Mouse (Mus musculus): ENCODE data around the gene Tedc1.

Gene Tedc1

DNA sequence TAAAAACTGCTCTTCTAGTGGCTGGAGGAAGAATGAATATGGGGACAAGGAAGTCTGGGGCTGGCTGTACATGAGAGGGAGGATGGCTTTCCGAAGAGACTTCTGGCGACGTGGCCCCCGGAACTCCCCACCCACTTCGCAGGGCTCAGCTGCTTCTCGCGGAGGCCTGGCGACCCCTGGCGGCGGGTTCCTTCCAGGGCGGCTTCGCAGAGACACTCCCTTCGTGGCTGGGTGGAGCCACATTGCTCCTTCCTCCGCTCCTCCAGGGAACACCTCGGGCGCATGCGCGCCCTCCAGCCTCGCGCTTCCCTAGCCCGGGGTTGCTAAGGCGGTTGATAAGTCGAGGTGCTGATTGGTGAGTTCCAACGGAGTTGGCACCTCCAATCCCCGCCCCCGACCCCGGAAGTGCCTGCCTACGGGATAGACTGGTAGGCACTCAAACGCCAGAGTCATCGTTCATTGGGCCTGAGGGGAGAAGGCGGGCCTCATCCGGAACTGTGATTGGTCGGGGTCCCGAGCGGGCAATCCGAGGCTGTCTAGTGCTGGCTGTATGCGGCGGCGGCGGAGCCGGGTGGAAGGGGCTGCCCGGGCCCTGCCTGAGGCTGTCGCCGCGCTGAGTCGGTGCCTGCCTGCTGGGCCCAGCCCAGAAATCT lies at the start of gene Tedc1:
TSS of gene Tedc1 (plus strand) at position 535 of the 653 bp plus-strand sequence.
- DNase-seq (ENCODE audit: low spot score): peak; percentile 98

DNA sequence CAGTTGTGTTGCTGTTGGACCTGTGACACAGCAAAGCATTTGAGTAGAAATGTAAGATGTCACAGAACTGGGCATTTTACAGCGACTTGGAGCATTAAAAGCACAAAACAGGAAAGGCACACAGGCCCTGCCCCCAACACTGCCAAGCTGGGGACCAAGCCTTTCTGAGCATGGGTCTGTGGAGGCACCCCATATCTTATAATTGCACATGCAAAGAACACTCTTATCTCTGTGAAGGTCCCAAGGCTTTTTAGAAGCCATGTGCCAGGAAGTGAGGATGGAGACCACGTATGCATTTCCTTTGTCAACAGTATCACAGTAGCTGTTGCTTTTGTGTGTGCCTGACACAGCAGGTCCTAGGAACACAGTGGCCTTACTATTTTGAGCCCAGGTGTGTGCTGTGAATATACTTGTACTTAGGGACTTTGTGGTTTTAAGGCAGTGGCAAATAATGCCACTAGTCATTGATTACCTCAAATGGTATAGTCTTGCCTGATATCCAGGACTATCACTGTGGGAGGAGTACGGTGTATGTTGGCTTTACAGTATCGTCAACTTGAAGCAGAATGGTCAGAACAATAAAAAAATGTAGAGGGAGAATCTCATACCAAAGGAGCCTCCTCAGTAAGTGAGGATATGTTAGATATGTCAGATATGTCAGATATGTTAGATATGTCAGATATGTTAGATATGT lies 48.6 kb upstream of the Tedc1 start:
- DNase-seq (ENCODE audit: low spot score): no peak

DNA sequence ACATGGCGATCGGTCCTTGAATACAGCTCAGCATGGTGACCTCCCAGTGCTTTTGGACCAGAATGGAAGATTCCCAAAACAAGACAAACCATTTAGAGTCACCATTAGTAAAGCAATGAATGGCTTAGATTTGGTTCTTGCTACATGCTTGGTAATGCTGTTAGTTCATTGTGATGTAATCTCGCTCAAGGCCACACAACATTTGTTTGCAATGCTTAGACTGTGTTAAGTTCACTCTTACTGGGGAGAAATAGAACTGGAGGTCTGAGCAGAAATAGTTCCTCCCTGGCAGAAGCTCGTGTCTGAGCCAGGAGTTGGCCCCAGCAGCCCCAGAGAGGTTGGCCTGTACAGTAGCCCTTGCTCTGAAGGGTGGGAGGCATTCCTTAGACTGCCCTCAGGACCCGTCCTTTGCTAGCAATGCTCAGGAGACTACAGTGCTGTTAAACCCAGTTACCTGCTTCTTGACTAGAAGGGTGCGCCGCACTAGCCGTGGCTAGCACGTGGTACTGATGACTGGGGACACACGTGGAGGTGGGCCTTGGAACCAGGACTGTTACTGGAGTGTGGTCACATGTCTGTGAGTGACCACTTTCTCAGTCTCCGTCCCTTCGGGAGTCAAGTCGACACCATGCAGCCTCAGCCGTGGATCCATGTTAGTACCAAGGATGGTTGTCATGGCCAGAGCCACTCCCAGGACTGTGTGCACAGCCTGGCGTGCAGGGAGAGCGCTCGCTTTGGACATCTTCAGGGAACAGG lies 47.5 kb upstream of the Tedc1 start:
- DNase-seq (ENCODE audit: low spot score): no peak

DNA sequence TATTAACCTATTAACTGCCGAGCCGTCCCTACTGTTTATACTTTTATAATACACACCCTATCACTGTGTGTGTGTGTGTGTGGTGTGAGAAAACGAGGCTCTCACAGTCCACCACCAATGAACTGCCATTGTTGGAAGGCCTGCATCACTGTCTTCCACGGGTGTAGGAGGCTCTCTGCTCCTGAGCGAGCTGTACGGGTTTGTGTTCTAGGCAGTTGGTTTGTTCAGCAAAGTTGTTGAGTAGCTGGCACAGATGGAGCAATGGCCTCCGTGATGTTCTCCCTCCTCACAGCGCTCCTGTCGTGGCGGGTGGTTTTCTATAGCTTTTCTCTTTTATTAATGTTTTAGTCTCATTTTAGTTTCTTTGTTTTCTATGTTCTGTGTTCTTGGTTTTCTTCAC lies 46.4 kb upstream of the Tedc1 start:
- no peak for DNase-seq (ENCODE audit: low spot score)

DNA sequence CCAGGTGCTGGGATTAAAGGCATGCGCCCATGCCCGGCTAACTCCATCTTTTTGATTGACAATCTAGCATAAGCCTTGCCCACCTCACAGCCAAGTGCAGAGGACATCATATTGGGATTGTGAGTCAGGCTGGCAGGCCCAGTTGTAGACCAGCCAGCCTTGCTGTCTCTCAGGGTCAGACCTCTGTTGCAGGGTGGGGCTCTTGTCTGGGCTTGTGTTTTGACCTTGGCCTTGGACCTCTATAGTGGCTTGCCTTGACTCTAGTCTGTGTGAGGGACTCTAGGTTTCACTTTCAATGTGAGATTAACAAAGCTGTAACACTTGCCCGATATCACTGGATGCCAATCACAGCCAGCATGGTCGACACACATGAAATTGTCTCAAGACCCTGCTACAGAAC lies 42.1 kb upstream of the Tedc1 start:
- DNase-seq (ENCODE audit: low spot score): no peak

DNA sequence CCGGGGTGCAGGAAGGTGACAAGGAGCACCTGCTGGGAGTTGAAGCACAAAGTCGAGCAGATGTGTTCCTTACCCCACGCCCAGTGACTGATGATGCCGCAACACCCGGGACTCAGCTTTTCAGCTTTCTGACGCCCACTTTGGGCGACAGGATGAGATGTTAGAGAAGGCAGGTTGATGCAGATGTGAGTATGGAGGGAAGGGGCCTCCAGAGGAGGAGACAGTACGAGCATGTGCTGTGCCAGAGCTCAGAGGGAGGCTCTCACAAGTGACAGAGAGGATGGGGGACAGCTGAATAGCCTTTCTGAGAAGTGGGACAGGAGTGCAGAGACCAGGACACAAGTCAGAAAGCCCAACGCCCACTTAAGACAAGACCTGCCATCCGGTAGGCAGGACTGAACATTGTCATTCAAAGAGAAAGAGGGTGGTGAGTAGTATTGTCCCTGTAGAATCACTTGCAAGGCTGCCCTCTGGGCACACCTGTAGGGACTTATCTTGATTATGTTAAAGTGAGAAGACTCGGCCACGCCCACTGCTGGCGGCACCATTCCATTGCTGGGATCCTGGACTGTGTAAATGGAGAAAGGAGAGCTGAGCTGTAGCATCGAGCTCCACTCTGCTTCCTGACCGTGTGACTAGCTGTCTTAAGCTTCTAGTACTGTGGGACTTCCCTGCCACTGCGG lies 41.2 kb upstream of the Tedc1 start:
- DNase-seq (ENCODE audit: low spot score): no peak

DNA sequence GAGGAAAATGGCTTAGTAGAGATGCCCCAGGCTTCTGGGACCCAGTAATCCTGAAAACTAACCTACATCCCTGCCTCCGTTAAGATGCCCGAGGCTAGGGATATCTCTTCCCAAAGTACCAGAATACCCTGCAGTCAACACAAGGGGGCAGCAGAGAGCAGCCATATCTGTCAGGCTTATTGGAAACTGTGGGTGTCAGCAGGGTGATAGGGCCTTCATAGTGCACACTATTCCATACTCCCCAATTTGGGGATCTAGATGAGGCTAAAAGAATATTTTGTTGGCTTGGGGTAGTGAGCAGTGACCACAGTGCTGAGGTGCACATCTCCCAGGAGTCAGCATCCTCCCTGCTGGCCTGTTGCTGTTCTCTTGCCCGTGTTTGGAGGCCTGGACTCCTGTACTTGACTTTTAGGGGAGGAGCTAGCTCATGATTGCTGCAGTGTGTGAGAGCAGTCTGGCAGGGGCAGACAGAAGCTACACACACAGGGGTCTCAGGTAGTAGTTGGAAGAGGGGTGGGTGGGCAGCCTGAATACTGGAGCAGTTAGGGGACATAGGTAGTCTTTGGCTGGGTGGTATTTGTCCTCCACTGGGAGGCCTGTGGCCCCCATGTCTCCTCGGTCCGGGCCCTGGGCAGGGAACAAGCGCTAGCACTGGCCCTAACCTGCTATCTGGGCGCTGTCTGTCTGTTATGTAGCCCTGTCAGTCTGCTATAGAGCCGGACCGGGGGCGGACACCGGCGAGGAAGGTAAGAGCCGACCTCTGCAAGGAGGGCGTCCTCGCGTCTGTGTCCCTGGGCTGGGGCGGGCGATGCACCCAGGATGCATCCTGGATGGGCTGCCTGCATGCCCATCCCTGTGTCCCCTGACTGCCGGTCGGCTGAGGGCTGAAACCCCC lies 36.5 kb upstream of the Tedc1 start:
- no peak for DNase-seq (ENCODE audit: low spot score)

DNA sequence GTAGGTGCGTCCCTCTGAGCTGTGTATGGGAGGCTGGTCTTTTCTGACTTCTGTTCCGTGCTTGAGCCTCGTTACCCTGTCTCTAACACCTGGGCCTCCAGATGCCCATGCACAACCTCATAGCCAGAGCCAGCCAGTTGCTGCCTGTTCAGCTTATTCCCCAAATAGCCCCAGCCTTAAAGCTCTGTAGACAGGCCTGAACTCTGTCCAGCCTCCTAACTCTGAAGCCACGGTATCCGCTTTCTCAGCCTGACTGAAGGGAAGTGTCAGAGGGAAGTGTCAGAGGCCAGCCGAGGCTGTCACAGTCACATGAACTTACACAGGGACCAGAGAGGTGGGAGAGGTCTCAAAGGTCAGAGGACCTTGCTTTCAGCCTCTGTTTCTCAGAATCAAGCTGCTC lies 31.5 kb upstream of the Tedc1 start:
- DNase-seq (ENCODE audit: low spot score): no peak

DNA sequence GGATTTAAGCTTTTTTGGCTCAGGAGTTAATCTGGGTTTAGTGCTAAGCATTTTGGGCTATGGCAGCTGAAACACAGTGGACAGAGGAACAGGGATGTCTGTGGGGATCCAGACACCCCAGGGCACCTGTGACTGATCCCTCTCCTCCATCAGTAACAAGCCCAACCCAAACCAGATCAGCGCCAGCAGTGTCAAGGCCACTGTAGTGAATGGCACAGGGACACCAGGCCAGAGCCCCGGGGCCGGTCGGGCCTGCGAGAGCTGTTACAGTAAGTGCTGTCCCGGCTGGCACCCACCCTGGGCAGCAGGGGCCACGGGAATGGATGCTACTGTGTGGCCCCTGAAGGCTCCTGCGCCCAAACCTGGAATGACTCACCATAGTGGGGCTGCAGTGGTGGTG lies 25.5 kb upstream of the Tedc1 start:
- no peak for DNase-seq (ENCODE audit: low spot score)

DNA sequence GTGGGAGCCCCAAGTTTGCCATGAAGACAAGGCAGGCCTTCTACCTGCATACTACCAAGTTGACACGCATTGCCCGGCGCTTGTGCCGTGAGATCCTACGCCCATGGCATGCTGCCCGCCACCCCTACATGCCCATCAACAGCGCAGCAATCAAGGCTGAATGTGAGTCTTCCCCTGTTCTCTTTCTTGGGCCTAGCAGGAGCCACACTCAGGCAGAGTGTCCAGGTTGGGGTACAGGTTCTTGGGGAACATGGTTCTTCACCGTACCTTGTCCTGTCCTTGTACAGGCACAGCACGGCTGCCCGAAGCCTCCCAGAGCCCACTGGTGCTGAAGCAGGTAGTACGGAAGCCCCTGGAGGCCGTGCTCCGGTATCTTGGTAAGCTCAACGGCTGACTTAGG lies 24.6 kb upstream of the Tedc1 start:
- DNase-seq (ENCODE audit: low spot score): no peak

DNA sequence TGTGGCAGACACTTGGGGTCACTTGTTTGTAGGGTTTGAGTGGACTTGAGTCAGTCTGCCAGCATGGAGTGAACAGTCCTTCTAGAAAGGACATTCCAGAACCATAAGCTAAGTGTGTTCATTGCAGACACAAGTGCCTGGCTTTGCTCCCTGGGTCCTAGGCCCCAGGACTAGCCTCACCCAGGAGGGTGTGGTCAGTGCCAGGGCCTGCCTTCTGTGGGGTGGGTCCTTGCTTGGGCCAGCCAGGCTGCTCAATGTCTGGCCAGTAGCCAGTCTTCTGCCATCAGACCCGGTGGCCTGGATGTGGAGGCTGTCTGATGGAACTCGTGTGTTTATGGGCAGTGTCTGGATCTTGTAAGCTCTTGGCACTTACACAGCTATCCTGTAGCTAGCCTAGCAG lies 23.7 kb upstream of the Tedc1 start:
- DNase-seq (ENCODE audit: low spot score): no peak

DNA sequence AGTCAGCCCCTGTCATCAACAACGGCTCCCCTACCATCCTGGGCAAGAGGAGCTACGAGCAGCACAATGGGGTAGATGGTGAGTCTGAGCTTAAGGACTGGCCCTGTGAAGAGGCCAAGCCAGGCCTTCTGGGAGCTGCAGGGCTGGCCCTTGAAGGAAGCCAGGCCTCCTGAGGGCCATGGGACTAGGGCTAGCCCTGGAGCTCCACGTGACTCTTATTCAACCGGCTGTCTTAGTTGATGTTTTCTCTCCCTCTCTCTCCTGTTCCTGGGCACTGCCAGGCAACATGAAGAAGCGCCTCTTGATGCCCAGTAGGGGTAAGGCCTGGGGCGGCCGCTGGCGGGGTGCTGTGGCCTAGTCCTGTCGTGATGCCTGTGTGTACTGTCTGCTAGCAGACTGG lies 23.0 kb upstream of the Tedc1 start:
- no peak for DNase-seq (ENCODE audit: low spot score)

DNA sequence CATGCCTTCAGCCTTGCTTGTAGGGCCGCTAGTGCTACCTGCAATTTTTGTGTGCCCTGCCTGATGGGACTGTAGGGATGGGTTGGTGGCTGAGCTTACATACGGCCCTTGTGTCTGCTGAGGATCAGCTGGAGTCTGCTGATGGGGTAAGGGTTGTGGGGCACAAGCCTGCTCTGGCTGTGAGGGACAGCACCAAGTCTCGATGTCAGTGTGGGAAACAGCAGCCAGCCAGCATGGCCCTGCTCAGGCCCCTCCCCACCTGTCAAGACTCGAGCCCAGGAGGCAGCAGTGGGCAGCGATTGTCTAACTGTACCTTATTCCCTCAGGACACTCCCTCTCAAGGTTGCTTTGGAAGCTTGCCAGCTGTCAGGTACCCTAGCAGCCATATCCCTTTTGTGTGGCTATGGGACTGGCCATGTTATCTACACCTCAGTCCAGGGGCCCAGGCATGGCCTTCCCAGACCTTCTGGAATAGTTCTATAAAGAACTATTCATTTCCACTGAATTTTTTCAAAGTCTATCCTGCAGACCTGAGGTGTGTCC lies 22.3 kb upstream of the Tedc1 start:
- no peak for DNase-seq (ENCODE audit: low spot score)

DNA sequence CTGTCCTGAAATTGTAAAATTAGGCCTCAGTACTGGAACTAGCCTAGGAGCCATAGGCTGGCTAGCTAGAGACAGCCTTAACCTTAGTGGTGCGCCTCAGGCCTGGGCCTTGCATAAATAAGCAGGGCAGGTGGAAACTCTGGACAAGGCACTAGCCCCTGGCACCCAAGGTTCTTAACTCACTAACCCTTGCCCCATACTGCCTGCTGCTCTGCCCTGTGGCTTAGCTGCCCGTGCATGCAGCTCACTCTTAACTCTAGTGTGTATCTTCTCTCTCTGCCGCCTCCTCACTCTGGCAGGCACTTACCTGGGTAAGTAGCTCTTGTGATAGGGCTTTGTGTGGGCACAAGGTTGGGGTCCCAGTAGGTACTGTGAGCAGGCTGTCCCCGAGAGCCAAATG lies 21.7 kb upstream of the Tedc1 start:
- no peak for DNase-seq (ENCODE audit: low spot score)

DNA sequence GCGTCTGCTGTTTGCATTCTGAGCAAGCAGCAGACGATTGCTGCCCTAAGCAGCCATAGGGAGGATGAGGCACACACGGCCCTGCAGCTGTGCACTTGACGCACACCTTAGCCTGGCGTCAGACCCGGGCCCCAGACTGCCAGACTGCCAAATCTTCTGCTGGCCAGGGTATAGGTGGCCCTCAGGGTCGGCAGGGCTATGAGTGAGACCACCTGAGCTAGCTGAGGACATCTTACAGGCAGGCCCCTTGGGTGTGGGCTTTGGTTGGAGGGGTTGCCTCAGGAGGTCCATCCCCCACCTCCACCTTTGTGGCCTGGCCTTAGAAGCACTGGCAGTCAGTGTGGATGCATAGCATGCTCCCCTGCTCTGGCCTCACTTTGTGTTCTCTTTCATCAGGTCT lies 20.8 kb upstream of the Tedc1 start:
- no peak for DNase-seq (ENCODE audit: low spot score)

DNA sequence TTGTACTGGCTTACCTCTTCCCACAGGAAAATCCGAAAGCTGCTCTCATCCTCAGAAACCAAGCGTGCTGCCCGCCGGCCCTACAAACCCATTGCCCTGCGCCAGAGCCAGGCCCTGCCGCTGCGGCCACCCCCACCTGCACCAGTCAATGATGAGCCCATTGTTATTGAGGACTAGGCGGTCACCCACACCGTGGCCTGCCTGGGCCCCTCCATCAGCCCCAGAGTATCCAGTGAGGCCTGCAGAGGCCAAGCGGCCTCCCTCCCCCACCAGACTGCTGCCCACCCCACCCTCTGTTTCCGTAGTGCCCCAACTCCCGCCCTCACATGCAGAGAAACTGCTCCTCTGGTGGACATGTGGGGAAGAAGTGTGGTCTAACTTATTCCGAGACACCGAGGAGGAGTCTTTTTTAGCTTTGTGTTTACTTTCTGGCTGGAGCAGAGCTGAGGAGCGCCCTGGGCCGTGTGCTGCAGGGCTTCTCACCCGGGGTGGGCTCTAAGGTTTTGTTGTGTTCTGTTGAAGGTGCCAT lies 19.7 kb upstream of the Tedc1 start:
- no peak for DNase-seq (ENCODE audit: low spot score)

DNA sequence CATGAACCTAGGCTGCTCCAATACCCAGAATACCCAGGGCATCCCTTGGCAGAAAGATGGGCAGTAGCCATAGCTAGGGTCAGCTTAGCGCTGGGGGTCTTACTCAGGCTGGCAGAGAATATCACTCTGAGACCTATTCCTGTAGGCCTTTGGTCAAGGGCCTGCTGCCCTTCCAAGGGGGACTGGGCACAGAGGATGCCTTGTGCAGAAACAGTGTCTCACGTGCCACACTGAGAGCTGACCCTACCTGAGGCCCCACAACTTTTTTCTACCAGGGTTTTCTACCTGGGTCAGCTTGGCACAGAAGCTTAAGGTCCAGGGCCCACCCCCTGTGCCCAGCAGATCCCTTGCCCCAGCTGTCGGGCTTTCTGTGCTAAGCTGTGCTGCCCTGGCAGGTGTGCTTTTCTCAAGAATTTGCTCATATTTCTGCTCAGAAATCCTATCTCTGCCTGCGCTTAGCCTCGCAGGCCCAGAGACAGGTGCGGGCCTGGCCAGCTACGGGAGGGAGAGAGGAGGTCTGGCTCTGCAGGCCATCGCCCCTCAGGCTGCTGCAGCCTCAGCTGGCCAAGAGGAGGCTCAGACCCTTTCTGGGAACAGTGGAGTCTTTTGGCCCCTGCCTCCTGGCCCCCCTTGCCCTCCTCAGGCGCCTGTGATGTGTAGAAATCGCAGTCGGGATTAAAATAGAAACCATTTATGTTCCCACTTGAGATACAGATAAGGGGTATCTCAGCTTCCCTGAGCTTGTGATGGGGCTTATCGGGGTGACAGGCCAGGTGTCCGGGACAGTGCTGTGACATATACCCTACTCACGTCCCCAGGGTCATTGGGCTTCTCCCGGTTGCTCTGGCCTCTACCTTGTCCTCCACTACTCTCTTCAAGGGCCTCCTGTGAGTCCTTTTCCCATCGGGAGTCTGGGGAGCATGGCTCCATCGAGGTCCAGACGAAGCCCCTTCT lies 18.7 kb upstream of the Tedc1 start:
- DNase-seq (ENCODE audit: low spot score): no peak

DNA sequence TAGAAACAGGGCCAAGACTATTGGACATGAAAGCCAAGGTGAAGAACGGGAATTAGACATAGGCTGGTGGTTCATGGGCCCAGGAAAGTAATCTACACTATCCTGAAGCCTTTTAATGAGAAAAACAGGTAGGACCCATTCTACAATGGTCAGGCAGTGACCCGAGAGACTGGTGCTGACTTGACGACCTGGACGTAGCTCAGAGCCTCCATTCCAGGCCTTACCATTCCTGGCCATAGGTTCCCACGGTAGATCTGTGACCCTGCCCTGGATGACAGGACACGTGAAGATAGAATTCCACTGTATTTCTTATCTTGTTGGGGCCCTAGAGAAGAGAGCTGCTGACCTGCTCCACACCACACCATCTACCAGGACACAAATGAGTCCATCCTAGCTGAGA lies 17.9 kb upstream of the Tedc1 start:
- no peak for DNase-seq (ENCODE audit: low spot score)

DNA sequence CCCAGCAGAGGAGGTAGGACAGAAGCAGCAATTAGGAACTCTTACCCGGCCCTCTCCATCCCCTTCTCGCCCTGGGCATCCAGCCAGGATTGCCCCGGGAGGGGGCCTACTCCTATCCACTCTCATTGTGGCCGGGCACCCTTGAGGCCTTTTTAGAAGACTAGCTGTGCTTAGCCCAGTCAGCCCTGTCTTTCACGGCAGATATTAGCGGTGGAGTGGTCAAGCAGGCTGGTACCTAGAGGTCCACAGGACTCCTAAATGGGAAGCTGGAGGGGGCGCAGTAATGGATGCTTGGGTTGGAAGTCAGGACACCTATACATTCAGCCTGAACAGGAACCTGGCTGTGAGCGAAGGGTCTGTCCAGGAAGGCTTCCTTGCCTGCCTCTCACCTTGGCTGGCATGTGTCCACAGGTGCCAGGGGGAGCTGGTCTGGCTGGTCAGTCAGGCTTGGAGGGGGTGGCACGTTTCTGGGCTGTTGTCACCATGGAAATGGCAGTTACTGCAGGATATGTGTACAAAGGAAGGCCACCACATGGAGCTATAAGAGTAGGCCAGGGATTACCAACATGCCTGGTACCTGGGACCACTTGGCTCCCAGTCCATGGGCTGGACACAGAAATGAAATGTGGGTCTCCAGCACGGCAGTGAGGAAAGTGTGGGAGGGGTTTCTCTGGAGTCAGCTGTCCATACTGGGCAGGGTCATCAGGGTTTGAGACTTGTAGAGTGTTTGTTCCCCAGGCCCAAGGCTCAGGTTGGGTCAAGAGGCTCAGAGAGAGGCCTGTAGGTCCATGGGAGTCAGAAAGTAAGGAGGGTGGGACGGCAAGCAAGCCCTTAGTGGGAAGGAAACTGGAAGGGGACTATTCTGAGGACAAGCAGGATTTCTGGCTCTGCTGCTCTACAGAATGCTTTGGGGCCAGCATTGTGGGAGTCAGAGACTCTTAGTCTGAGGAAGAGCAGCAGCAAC lies 17.0 kb upstream of the Tedc1 start:
- no peak for DNase-seq (ENCODE audit: low spot score)

Measured in urinary bladder, postnatal 10 days (tissue).